Mouse (Mus musculus): ENCODE results near the gene Nfkbie. TPM values are rescaled to one million over a fixed set of nuclear protein-coding genes. Genes with fewer than 3 reads are reported as not detected.
A peak's percentile ranks its signal among the peaks of the same experiment; 100 is the strongest.

The Nfkbie gene
- total and polyA plus RNA-seq, 3 experiments: 5.9 to 11.1 (median 9.2) TPM

GRCm38 (mm10) chr17:45538394-45538793, 17.1 kb upstream of the Nfkbie start:
- no peak for DNase-seq (ENCODE audit: low spot score)
- no peak for ATAC-seq (ENCODE audit: extremely low read depth, insufficient number of reproducible peaks, low FRiP score, poor library complexity, severe bottlenecking)
- TF ChIP-seq GATA2 (IDR thresholded peaks at IDR 0.05; ENCODE audit: borderline replicate concordance, low read depth, low read length): no peak
- no peak for TF ChIP-seq CTCF (IDR thresholded peaks at IDR 0.05; ENCODE audit: low read depth, low read length)
- TF ChIP-seq TAL1 (conservative IDR thresholded peaks at IDR 0.05; ENCODE audit: low read depth, low read length): no peak
- no peak for TF ChIP-seq POLR2AphosphoS5 (IDR thresholded peaks at IDR 0.05; ENCODE audit: insufficient replicate concordance, low read depth, low read length)
- TF ChIP-seq GATA1 (IDR thresholded peaks at IDR 0.05; ENCODE audit: borderline replicate concordance, low read length): no peak
- Histone ChIP-seq H3K27me3 (ENCODE audit: insufficient read depth, low read length) (peaks cover 37% of the 10 kb centered on the region), H3K36me3 (replicated peaks) (no peaks in the 10 kb centered on the region), H3K9me3 (replicated peaks) (no peaks in the 10 kb centered on the region), H3K4me3 (ENCODE audit: low read depth, low read length) (no peak overlapping the region), H3K4me1 (ENCODE audit: insufficient read depth, low read depth, low read length) (no peaks in the 10 kb centered on the region)

GRCm38 (mm10) chr17:45539664-45540063, 15.8 kb upstream of the Nfkbie start:
- TF ChIP-seq CTCF (IDR thresholded peaks at IDR 0.05; ENCODE audit: low read depth, low read length): no peak
- TF ChIP-seq GATA1 (IDR thresholded peaks at IDR 0.05; ENCODE audit: borderline replicate concordance, low read length): no peak
- TF ChIP-seq TAL1 (conservative IDR thresholded peaks at IDR 0.05; ENCODE audit: low read depth, low read length): no peak
- no peak for TF ChIP-seq GATA2 (IDR thresholded peaks at IDR 0.05; ENCODE audit: borderline replicate concordance, low read depth, low read length)
- no peak for TF ChIP-seq POLR2AphosphoS5 (IDR thresholded peaks at IDR 0.05; ENCODE audit: insufficient replicate concordance, low read depth, low read length)
- DNase-seq (ENCODE audit: low spot score) (no peak), ATAC-seq (ENCODE audit: extremely low read depth, insufficient number of reproducible peaks, low FRiP score, poor library complexity, severe bottlenecking) (no peak)
- Histone ChIP-seq H3K9me3 (replicated peaks) (no peaks in the 10 kb centered on the region), H3K27me3 (ENCODE audit: insufficient read depth, low read length) (peaks cover 47% of the 10 kb centered on the region), H3K4me1 (ENCODE audit: insufficient read depth, low read depth, low read length) (no peaks in the 10 kb centered on the region), H3K36me3 (replicated peaks) (no peaks in the 10 kb centered on the region), H3K4me3 (ENCODE audit: low read depth, low read length) (no peak overlapping the region)

- TF ChIP-seq GATA2 (IDR thresholded peaks at IDR 0.05; ENCODE audit: borderline replicate concordance, low read depth, low read length) (no peak), CTCF (IDR thresholded peaks at IDR 0.05; ENCODE audit: low read depth, low read length) (no peak), TAL1 (conservative IDR thresholded peaks at IDR 0.05; ENCODE audit: low read depth, low read length) (no peak), GATA1 (IDR thresholded peaks at IDR 0.05; ENCODE audit: borderline replicate concordance, low read length) (no peak), POLR2AphosphoS5 (IDR thresholded peaks at IDR 0.05; ENCODE audit: insufficient replicate concordance, low read depth, low read length) (no peak)
- ATAC-seq (ENCODE audit: extremely low read depth, insufficient number of reproducible peaks, low FRiP score, poor library complexity, severe bottlenecking): no peak
- Histone ChIP-seq H3K9me3 (replicated peaks) (peaks cover 6% of the 10 kb centered on the region; the same call in 1 of the 2 replicates), H3K4me1 (ENCODE audit: insufficient read depth, low read depth, low read length) (peaks cover 2% of the 10 kb centered on the region; the same call in 1 of the 2 replicates), H3K36me3 (replicated peaks) (no peaks in the 10 kb centered on the region), H3K27me3 (ENCODE audit: insufficient read depth, low read length) (peaks cover 56% of the 10 kb centered on the region), H3K4me3 (ENCODE audit: low read depth, low read length) (no peak overlapping the region)
- no peak for DNase-seq (ENCODE audit: low spot score)
Observed at GRCm38 (mm10) chr17:45542129-45542528, 13.4 kb upstream of the Nfkbie start.

- no peak for DNase-seq (ENCODE audit: low spot score)
- TF ChIP-seq POLR2AphosphoS5 (IDR thresholded peaks at IDR 0.05; ENCODE audit: insufficient replicate concordance, low read depth, low read length): no peak
- no peak for TF ChIP-seq GATA1 (IDR thresholded peaks at IDR 0.05; ENCODE audit: borderline replicate concordance, low read length)
- no peak for TF ChIP-seq CTCF (IDR thresholded peaks at IDR 0.05; ENCODE audit: low read depth, low read length)
- no peak for TF ChIP-seq GATA2 (IDR thresholded peaks at IDR 0.05; ENCODE audit: borderline replicate concordance, low read depth, low read length)
- TF ChIP-seq TAL1 (conservative IDR thresholded peaks at IDR 0.05; ENCODE audit: low read depth, low read length): no peak
- H3K27me3 ChIP-seq (ENCODE audit: insufficient read depth, low read length): peaks cover 57% of the 10 kb centered on the region
- H3K9me3 ChIP-seq (replicated peaks): peaks cover 6% of the 10 kb centered on the region; the same call in 1 of the 2 replicates
- peaks cover 2% of the 10 kb centered on the region; the same call in 1 of the 2 replicates for H3K4me1 ChIP-seq (ENCODE audit: insufficient read depth, low read depth, low read length)
- no peaks in the 10 kb centered on the region for H3K36me3 ChIP-seq (replicated peaks)
- H3K4me3 ChIP-seq (ENCODE audit: low read depth, low read length): no peak overlapping the region
- no peak for ATAC-seq (ENCODE audit: extremely low read depth, insufficient number of reproducible peaks, low FRiP score, poor library complexity, severe bottlenecking)
Observed at GRCm38 (mm10) chr17:45542705-45543104, 12.8 kb upstream of the Nfkbie start.

GRCm38 (mm10) chr17:45543115-45543514, 12.4 kb upstream of the Nfkbie start:
- no peak for DNase-seq (ENCODE audit: low spot score)
- peaks cover 2% of the 10 kb centered on the region; the same call in 1 of the 2 replicates for H3K4me1 ChIP-seq (ENCODE audit: insufficient read depth, low read depth, low read length)
- H3K9me3 ChIP-seq (replicated peaks): peaks cover 6% of the 10 kb centered on the region; the same call in 1 of the 2 replicates
- H3K36me3 ChIP-seq (replicated peaks): no peaks in the 10 kb centered on the region
- ATAC-seq (ENCODE audit: extremely low read depth, insufficient number of reproducible peaks, low FRiP score, poor library complexity, severe bottlenecking): no peak
- peaks cover 57% of the 10 kb centered on the region for H3K27me3 ChIP-seq (ENCODE audit: insufficient read depth, low read length)
- TF ChIP-seq POLR2AphosphoS5 (IDR thresholded peaks at IDR 0.05; ENCODE audit: insufficient replicate concordance, low read depth, low read length): no peak
- TF ChIP-seq GATA1 (IDR thresholded peaks at IDR 0.05; ENCODE audit: borderline replicate concordance, low read length): no peak
- no peak for TF ChIP-seq CTCF (IDR thresholded peaks at IDR 0.05; ENCODE audit: low read depth, low read length)
- no peak for TF ChIP-seq TAL1 (conservative IDR thresholded peaks at IDR 0.05; ENCODE audit: low read depth, low read length)
- TF ChIP-seq GATA2 (IDR thresholded peaks at IDR 0.05; ENCODE audit: borderline replicate concordance, low read depth, low read length): no peak
- no peak overlapping the region for H3K4me3 ChIP-seq (ENCODE audit: low read depth, low read length)

- Histone ChIP-seq H3K27me3 (ENCODE audit: insufficient read depth, low read length) (peaks cover 57% of the 10 kb centered on the region), H3K36me3 (replicated peaks) (no peaks in the 10 kb centered on the region), H3K4me3 (ENCODE audit: low read depth, low read length) (peak overlapping the region; percentile 19), H3K9me3 (replicated peaks) (peaks cover 6% of the 10 kb centered on the region; the same call in 1 of the 2 replicates), H3K4me1 (ENCODE audit: insufficient read depth, low read depth, low read length) (peaks cover 2% of the 10 kb centered on the region; the same call in 1 of the 2 replicates)
- TF ChIP-seq GATA1 (IDR thresholded peaks at IDR 0.05; ENCODE audit: borderline replicate concordance, low read length) (no peak), POLR2AphosphoS5 (IDR thresholded peaks at IDR 0.05; ENCODE audit: insufficient replicate concordance, low read depth, low read length) (no peak), GATA2 (IDR thresholded peaks at IDR 0.05; ENCODE audit: borderline replicate concordance, low read depth, low read length) (no peak), TAL1 (conservative IDR thresholded peaks at IDR 0.05; ENCODE audit: low read depth, low read length) (no peak), CTCF (IDR thresholded peaks at IDR 0.05; ENCODE audit: low read depth, low read length) (no peak)
- DNase-seq (ENCODE audit: low spot score) (no peak), ATAC-seq (ENCODE audit: extremely low read depth, insufficient number of reproducible peaks, low FRiP score, poor library complexity, severe bottlenecking) (no peak)
Observed at GRCm38 (mm10) chr17:45544001-45544872, 11.3 kb upstream of the Nfkbie start.
